Mouse (Mus musculus) right cerebral cortex, adult 2 months (tissue): ENCODE measurements at regions not wholly inside any gene's neighbourhood (a gene's known extent, or its start where the extent isn't known, plus 50 kb on each side); places are given as distances from the start of the nearest gene placed in this dataset.

ENCODE experiments used
- DNase-seq, 2 experiments: peaks; one replicate each; pipeline ENCODE4 v3.0.0; 2021 to 2022; ENCODE audit warnings: low spot score in 2 of 2

DNA sequence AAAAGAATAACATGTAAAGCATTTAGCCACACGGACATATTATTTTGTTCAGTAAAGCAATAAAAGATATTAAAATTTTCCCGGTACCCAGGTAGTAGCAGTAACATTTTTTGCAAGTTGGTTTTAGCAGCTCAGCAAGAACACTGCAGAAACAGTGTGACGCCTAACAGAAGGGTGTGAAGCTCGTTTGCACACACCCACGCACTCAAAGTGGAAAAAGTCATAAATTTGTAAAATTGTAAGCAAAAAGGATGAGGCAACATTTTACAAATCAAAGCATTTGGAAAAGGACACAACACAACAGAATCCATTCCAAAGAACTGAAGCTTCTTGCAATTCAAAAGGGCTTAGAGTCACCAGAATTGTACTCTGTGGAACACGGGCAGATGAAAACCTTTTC lies 1053.6 kb upstream of the Celf2 start:
- DNase-seq: peak; percentile 34 to 52

DNA sequence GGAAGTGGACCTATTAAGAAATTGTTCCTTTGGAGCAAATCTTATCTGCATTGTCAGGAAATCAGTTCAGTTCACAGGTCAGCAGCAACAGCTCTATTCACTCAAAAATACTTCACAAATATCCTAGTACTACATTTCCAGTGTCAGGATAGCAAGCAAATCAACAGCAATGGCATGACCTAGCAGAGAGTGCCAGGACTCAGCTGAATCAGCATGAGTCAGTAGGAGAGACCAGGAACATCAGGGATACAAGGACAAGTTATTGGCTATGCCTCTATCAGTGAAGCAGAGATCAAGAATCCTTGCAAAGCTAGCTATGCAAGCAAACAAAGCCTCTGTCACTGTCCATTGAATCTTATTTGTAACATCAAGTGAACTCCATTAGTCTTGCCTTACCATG lies 1036.8 kb upstream of the Celf2 start:
- DNase-seq: no peak

- DNase-seq: no peak
Measured at GRCm38 (mm10) chr2:8536842-8537241, 1027.5 kb upstream of the Celf2 start.

GRCm38 (mm10) chr2:8498466-8498865 lies 989.1 kb upstream of the Celf2 start:
- DNase-seq: peak; percentile 62 to 66

- no peak for DNase-seq
Measured at GRCm38 (mm10) chr2:8477827-8478528, 968.6 kb upstream of the Celf2 start.

DNA sequence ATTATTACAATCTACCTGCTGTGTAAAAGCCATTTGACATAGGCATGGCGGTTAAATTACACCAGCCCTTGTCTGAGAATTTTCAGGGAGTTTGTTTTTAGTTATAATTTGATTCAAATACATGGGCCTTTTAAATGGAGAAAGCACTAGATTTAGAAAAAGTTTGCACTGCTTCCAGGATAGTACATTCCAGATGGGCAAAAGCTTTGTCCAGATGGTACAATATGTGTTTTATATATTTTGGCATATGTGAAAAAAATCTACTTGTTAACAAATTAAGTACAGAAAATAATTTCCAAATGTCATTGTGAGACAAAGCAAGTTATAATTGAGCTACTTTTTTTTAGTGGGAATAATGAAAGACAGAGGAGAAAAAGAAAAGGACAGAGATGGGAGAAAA lies 961.2 kb upstream of the Celf2 start:
- DNase-seq: peak in 1 of 2 experiments; percentile 15

GRCm38 (mm10) chr2:8468989-8469388 lies 959.6 kb upstream of the Celf2 start:
- no peak for DNase-seq

DNA sequence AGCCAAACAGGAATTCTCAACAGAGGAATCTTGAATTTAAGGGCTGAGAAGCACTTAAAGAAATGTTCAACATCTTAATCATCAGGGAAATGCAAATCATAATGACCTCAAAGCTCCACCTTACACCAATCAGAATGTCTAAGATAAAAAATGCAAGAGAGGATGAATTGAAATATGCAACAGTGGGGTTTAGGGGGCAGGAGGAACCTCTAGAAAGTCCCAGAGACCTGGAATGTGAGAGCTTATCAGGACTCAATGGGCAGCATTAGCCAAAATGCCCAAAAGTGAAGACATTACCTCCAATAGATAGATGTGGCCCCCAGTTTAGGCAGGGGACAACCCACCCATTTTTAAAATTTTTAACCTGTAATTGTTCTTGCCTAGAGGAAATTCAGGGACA lies 959.0 kb upstream of the Celf2 start:
- no peak for DNase-seq

DNA sequence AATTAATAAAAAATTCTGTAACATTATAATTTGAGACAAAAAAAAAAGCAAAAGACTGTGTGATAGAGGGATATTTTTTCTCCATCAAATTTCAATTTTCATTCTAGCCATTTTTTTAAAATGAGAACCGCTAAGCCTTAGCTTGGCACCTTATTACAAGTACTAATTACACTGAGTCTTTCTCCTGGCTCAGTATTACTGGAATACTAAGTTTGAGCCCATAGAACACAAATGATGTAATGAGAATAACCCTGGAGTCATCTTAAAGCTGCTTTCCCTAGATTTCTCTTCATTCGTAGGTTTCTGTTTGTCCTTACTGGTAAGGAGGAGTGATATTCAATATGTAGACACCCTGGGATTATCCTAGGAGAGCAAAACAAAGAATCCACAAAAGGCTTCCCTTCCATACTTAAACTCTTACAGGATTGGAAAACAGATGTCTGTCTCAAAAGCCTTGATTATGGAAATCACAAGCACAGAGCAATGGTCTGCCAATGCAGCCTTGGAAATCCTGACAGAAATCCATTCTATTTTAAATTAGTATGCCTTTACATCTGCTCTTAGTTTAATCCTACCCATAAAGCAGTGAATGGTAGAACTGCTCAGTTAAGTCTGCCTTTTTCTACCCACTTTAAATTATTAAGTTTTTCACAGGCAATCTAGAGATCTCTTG lies 958.3 kb upstream of the Celf2 start:
- DNase-seq: no peak

- DNase-seq: peak in 1 of 2 experiments; percentile 17
Measured at GRCm38 (mm10) chr2:8452566-8453243, 943.3 kb upstream of the Celf2 start.

DNA sequence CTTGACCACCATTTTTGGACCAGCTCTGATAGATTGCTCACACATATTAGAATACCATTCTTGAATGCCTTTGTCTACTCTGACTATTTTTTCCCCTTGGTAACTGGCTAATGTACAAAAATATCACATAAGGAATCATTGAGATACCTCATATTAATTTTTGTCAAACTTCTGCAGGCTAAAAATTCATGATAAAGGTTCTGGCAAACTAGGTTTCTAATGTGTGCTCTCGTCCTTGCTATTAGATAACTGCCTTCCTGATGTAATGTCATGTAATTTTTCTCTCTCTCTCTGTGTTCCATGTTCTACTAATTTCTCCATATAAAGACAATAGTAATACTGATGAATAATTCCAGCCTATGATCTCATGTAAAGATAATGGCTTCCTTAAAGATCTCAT lies 931.9 kb upstream of the Celf2 start:
- no peak for DNase-seq

- no peak for DNase-seq
Measured at GRCm38 (mm10) chr2:8429652-8430343, 920.4 kb upstream of the Celf2 start.

GRCm38 (mm10) chr2:8428145-8428544 lies 918.8 kb upstream of the Celf2 start:
- DNase-seq: no peak

DNA sequence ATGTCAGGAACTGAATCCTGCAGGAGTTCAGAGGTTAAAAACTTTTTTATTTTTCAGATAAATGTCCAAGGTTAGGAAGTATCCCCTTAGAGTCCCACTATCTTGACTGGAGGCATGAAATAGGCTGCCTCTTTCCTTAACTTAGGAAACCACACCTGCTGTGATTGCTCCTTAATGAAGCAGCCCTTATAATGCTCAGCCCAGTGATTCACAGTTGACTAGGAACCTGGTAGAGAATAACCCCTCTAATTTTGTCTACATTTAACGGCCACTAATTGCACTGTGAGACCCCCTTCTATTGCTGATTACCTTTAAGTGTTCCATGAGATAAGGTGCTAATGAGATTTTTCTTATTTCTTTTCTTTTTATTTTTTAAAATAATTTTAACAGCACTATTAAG lies 918.4 kb upstream of the Celf2 start:
- no peak for DNase-seq

DNA sequence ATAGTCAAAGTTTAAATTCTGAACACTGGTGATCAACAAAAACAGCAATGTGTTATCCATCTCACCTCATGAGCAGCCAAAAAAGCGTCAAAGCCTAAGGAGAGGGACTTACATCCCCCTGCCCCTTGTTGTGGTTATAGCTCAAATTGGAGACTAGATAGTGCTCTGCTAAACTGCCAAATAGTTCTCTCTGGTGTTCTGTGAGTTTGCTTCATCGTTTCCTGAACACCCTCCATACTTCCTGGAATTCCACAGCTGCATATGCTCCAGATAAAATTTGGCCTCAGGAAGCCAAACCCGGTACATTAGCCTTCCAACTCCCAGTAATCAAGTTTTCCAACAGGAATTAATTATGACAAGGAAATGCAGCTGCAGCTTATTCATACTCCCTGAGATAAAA lies 906.6 kb upstream of the Celf2 start:
- no peak for DNase-seq

DNA sequence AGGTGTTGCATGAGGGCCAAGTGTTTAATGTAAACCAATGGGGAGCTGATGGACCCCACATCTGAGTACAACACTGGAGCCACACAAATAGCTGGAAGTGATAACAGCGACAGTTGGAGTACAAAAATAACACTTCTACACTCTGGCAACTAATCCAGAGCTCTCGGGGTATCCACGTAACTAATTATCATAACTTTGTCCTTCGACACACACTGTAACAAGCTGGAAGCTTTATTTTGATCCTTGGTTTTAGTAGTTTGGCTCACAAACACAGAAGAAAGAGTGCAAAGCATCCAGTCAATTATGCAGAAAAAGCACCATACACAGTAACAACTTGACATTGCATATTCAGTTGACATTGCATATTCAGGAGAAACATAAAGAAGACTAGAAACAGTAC lies 884.8 kb upstream of the Celf2 start:
- DNase-seq: no peak

DNA sequence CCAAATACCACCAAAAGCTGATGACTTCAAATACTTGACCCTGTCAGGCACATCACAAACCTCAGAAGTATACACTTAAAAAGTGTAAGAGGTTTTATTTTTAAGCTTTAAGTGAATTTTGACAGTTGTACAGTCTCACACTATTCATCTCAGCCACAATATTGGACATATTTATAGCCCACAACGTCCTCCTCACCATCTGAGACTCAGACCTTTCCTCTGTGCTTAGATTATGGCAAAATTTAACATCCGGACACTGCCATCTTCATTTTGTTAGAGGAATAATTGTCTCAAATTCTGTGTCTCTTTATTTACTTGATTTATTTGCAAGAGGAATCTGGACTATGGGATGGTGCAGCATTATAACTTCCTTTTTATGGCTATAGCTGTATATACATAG lies 880.2 kb upstream of the Celf2 start:
- DNase-seq: no peak

DNA sequence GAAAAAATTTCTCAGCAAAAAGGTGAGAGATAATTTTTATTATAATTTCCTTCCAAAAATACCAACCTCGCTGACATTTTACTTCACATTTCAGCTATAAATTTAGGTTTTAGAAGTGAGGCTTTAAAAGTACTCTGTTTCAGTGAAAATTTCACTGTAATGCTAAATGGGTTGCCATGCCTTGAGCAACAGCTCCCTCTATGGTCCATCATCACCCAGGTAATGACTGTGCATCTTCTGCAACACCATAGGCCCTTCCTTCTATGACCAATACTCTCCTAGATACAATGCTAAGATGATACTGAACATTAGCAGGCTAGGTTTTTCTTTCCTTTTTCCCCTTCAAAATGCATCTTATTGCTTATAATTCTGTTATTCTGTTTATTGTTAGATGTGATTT lies 870.9 kb upstream of the Celf2 start:
- DNase-seq: peak; percentile 79 to 85

DNA sequence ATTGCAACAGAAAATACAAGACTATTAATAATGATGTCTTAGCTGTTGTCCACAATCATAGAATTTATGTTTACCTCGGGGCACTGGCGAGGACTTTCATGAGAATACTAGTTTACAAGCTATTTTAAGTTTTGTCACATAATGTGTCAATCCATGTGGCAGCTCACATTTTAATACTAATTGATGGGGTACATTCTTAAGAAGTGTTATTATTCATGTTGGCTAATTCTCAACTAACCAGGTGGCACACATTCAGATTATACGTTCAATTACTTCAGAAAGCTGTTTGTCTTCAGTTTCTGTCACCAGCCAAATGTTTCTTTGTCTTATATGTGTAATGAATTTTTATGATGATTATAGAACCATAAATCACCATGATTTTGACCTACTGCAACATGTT lies 870.2 kb upstream of the Celf2 start:
- no peak for DNase-seq

GRCm38 (mm10) chr2:8347867-8348266 lies 838.5 kb upstream of the Celf2 start:
- peak in 1 of 2 experiments; percentile 20 for DNase-seq

- peak; percentile 83 to 85 for DNase-seq
Measured at GRCm38 (mm10) chr2:8344748-8345147, 835.4 kb upstream of the Celf2 start.

DNA sequence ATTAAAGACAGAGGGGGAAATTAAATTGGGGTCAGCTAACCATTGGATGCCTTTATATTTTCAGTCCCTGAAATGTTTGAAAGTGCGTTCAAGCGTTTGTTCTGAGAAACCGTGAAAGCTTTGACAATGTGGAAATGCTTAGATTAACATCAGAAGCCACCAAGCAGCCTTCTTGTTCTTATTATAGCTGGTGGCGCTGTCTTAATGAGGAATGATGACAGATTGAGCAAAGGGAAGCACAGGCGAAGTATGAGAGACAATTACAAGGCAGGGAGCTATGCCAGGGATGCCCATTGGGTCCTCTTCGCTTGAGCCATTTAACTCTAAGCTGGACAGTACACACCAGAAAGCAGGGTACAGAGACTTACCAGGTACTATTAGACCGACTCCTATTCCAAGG lies 828.9 kb upstream of the Celf2 start:
- peak; percentile 37 to 43 for DNase-seq
